Mouse (Mus musculus) olfactory bulb, adult 2 months (tissue): ENCODE measurements around the gene Utf1.

Experiments used
- CTCF ChIP-seq: fragments of 200-500 bp; IDR thresholded peaks from 2 replicates; pipeline ENCODE4 v1.5.1; 2012; ENCODE audit warnings: low read depth, mild to moderate bottlenecking, low read length, moderate library complexity; ENCODE audit not compliant: insufficient read depth
- POLR2A ChIP-seq: fragments of 200-500 bp; IDR thresholded peaks from 2 replicates; pipeline ENCODE4 v1.6.1; 2012; ENCODE audit warnings: mild to moderate bottlenecking, low read depth, low read length, moderate library complexity; ENCODE audit not compliant: insufficient read depth

DNA sequence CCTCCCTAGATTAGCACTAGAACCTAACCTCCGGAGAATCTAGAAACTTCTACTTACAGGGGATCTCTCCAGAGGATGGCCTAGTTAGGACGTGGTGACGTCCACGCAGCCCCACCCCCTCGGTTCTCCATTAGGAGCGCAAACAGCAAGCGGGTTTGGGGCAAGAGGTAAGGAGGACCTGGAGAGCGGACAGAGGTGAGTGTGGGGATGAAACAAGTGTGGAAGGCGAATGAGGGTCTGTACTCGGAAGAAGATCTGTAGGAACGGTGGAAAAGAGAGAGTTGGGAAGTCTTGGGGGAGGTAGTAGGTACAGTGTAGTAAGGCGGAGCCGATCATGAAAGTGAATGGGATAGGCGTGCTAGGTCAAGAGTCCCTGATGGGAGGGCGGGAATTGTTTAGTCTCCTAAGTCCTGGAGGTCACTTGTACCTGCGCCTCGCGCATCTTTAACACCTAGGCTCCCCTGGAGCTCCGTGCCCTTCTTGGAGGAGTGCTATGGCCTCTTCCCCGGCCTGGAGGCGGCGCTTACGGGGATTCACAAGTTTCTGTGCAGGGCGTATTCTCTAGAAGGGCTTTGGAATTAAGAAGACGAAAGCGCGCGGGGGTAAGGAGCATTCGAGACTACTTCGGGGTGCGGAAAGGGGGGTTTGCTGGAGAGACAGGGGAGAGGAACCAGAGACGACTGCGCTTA, 6.8 kb downstream of the Utf1 start:
- TF ChIP-seq CTCF (no peak), POLR2A (no peak)
